In genomic region chr1:170405152-170405551, GRCm38 (mm10) we compare ENCODE assay signal across 16 mouse cellular contexts.
"Had no signal": no experiment of that assay in that cellular context is flagged by ENCODE, and none has a peak within 500 bp of the region (broad histone marks: within the 10 kb centered on the region; RNA-seq: fewer than 3 reads in every experiment).

No protein-coding gene starts in this region.

- H3K36me3 ChIP-seq: limb, embryonic 15.5 days; liver, embryonic 12.5 days; neural tube, embryonic 13.5 days had no signal

- DNase-seq: kidney, adult 9 months; kidney, postnatal 36 days; lung, embryonic 14.5 days; lung, postnatal 14 days; retina, postnatal 1 day; right cerebral cortex, postnatal 4 days; spleen, adult 18-20 months; thymus, adult 2 months; thymus, postnatal 36 days had no signal

- H3K4me2 ChIP-seq: limb, embryonic 15.5 days; liver, embryonic 12.5 days; lung, embryonic 14.5 days; midbrain, embryonic 11.5 days; neural tube, embryonic 13.5 days had no signal

- H3K4me1 ChIP-seq: limb, embryonic 15.5 days; liver, embryonic 12.5 days had no signal

- H3K4me3 ChIP-seq: limb, embryonic 15.5 days; liver, embryonic 12.5 days; neural tube, embryonic 13.5 days had no signal

- H3K27ac ChIP-seq: kidney, postnatal 0 days; limb, embryonic 15.5 days; liver, embryonic 12.5 days; macrophage; neural tube, embryonic 13.5 days had no signal

- ATAC-seq: liver, embryonic 12.5 days; midbrain, embryonic 16.5 days had no signal

- H3K27me3 ChIP-seq: limb, embryonic 15.5 days; liver, embryonic 12.5 days; neural tube, embryonic 13.5 days had no signal

- H3K9ac ChIP-seq: limb, embryonic 15.5 days; liver, embryonic 12.5 days; lung, embryonic 14.5 days; neural tube, embryonic 13.5 days had no signal

- H3K9me3 ChIP-seq: limb, embryonic 15.5 days; liver, embryonic 12.5 days; neural tube, embryonic 13.5 days had no signal
